In the genomic region with DNA sequence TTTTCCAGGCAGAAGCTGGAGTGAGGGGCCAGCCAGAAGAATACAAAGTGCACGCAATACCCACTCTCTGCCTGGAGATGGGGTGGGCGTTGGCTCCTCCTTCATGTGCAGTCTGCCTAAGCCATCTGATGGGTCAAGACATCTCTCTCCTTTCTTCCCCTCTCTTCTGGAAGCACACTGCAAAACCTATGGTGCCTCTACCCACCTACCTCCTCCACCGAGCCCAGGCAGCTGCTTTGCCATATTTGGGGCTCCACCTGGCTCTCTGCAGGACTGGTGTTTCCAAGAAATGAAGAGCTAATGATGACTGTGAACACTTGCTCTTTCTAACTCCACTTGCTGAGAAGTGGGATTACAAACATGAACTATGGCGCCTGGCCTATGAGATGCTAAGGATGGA, we compare ENCODE assay signal across 17 mouse cellular contexts.
DNase-seq lines count a peak whose midpoint lies in the region; ATAC-seq lines count a peak whose summit lies in the region.
"Had no signal": no experiment of that assay in that cellular context is flagged by ENCODE, and none has a peak within 500 bp of the region (broad histone marks: within the 10 kb centered on the region; RNA-seq: fewer than 3 reads in every experiment).

No protein-coding gene starts in this region.

- peak; percentile 28 for DNase-seq in cerebellum, adult 9-11 months
- DNase-seq in cerebellum, adult 11 months, result no peak
- DNase-seq in midbrain, embryonic 11.5 days (ENCODE audit: low spot score, missing footprints), result peak; percentile 66
- DNase-seq in brain, adult 2 months (ENCODE audit: low read depth, low spot score), result peak; percentile 52
- no peak for DNase-seq in urinary bladder, adult 2 months (ENCODE audit: low spot score)
- DNase-seq: adrenal gland, adult 2 months; adrenal gland, postnatal 10 days; adrenal gland, postnatal 25 days; cerebellum, adult 9-10 months; cerebellum, postnatal 14 days; cerebellum, postnatal 36 days; forebrain, postnatal 0 days had no signal

- no peak overlapping the region for H3K4me3 ChIP-seq in midbrain, embryonic 11.5 days (ENCODE audit: low read depth, low read length)
- H3K4me3 ChIP-seq in midbrain, embryonic 15.5 days, result no peak overlapping the region
- H3K4me3 ChIP-seq: embryonic facial prominence, embryonic 10.5 days; embryonic facial prominence, embryonic 12.5 days; forebrain, embryonic 13.5 days; forebrain, embryonic 15.5 days had no signal

- H3K4me1 ChIP-seq in midbrain, embryonic 11.5 days (ENCODE audit: control insufficient read depth, insufficient read depth, low read length), result 0 out of 2 replicates have a peak, but pooled peaks cover 2% of the 10 kb centered on the region
- H3K4me1 ChIP-seq in midbrain, embryonic 15.5 days, result peaks cover 19% of the 10 kb centered on the region
- H3K4me1 ChIP-seq: embryonic facial prominence, embryonic 10.5 days; embryonic facial prominence, embryonic 12.5 days had no signal

- H3K27ac ChIP-seq in midbrain, embryonic 11.5 days (ENCODE audit: low read depth, low read length), result no peak overlapping the region
- no peak overlapping the region for H3K27ac ChIP-seq in midbrain, embryonic 15.5 days
- H3K27ac ChIP-seq: embryonic facial prominence, embryonic 10.5 days; embryonic facial prominence, embryonic 12.5 days; forebrain, embryonic 13.5 days; forebrain, embryonic 15.5 days had no signal

- no peak overlapping the region for H3K4me2 ChIP-seq in midbrain, embryonic 11.5 days
- no peak overlapping the region for H3K4me2 ChIP-seq in midbrain, embryonic 15.5 days
- H3K4me2 ChIP-seq: embryonic facial prominence, embryonic 12.5 days; forebrain, embryonic 13.5 days; forebrain, embryonic 15.5 days had no signal

- no peak overlapping the region for H3K9ac ChIP-seq in midbrain, embryonic 11.5 days (ENCODE audit: low read length)
- no peak overlapping the region for H3K9ac ChIP-seq in midbrain, embryonic 15.5 days
- H3K9ac ChIP-seq: embryonic facial prominence, embryonic 12.5 days; forebrain, embryonic 13.5 days; forebrain, embryonic 15.5 days; forebrain, postnatal 0 days had no signal

- no peak for ATAC-seq in midbrain, embryonic 11.5 days (ENCODE audit: low FRiP score)
- no peak for ATAC-seq in midbrain, embryonic 15.5 days (replicated peaks)
- ATAC-seq: forebrain, embryonic 13.5 days; forebrain, embryonic 15.5 days; forebrain, postnatal 0 days had no signal

- 87% methylated on average over 4 of the region's 4 CpGs for WGBS in midbrain, embryonic 11.5 days
- 92% methylated on average over 4 of the region's 4 CpGs for WGBS in midbrain, embryonic 15.5 days

- no peaks in the 10 kb centered on the region for H3K27me3 ChIP-seq in midbrain, embryonic 11.5 days (ENCODE audit: control insufficient read depth, insufficient read depth, low read length)
- no peaks in the 10 kb centered on the region for H3K27me3 ChIP-seq in midbrain, embryonic 15.5 days (replicated peaks)
- H3K27me3 ChIP-seq: embryonic facial prominence, embryonic 12.5 days; forebrain, embryonic 13.5 days; forebrain, embryonic 15.5 days had no signal

- H3K9me3 ChIP-seq in midbrain, embryonic 11.5 days (ENCODE audit: control insufficient read depth, low read length), result no peaks in the 10 kb centered on the region
- no peaks in the 10 kb centered on the region for H3K9me3 ChIP-seq in midbrain, embryonic 15.5 days
- H3K9me3 ChIP-seq: embryonic facial prominence, embryonic 10.5 days; embryonic facial prominence, embryonic 12.5 days; forebrain, embryonic 13.5 days; forebrain, embryonic 15.5 days had no signal

- H3K36me3 ChIP-seq in midbrain, embryonic 11.5 days (ENCODE audit: control insufficient read depth, insufficient read depth, low read length), result no peaks in the 10 kb centered on the region
- no peaks in the 10 kb centered on the region for H3K36me3 ChIP-seq in midbrain, embryonic 15.5 days (replicated peaks)
- H3K36me3 ChIP-seq: embryonic facial prominence, embryonic 10.5 days; embryonic facial prominence, embryonic 12.5 days; forebrain, embryonic 15.5 days had no signal

Comparison
In these comparisons a context has a peak if more than half of its experiments do, and no peak if none do; other contexts are left out.
1. DNase-seq: peak in cerebellum, adult 9-11 months (single experiment), midbrain, embryonic 11.5 days (single experiment) and brain, adult 2 months (single experiment); none in cerebellum, adult 11 months (single experiment) and urinary bladder, adult 2 months (single experiment).